Mouse (Mus musculus) embryonic fibroblast, embryonic 13.5 days (primary cell): ENCODE measurements around the gene Mtnr1a.

ENCODE experiments used
- CTCF ChIP-seq: IDR thresholded peaks from 2 replicates; pipeline ENCODE4 v1.5.1; 2011; ENCODE audit warnings: mild to moderate bottlenecking, control low read depth, low read length, moderate library complexity, borderline replicate concordance; ENCODE audit not compliant: insufficient read depth
- POLR2A ChIP-seq: IDR thresholded peaks from 2 replicates; pipeline ENCODE4 v1.6.1; 2011; ENCODE audit warnings: low read depth, mild to moderate bottlenecking, control low read depth, low read length, moderate library complexity

GRCm38 (mm10) chr8:45109371-45110063 is 40.6 kb downstream of the Mtnr1a start:
- TF ChIP-seq POLR2A (no peak), CTCF (no peak)
